Mouse (Mus musculus): Measurements from ENCODE around the gene Szt2. TPM values are rescaled to one million over a fixed set of nuclear protein-coding genes. Genes with fewer than 3 reads are reported as not detected.

Gene Szt2
- total and polyA plus RNA-seq, 3 experiments: 3.2 to 18.9 (median 7.4) TPM

DNA sequence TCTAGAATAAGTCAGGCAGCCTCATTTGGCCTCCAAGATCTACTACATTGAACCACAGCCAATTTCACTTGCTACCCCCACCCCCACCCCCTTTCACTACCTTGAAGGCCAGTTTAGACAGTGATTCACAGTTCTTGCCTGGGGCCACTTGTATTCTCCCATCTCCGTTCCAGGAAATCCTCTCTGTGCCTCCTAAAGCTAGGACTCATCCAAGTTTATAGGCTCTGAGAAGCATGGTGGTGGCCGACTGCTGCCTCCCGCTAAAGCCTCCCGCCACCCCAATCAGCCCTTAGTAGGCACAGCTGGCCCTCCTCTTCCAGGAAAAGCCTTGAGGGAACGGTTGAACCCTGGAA lies 18.3 kb upstream of the Szt2 start:
- DNase-seq (ENCODE audit: extremely low read depth): no peak
- Histone ChIP-seq H3K79me2 (replicated peaks; ENCODE audit: control insufficient read depth, extremely low read depth, insufficient read depth, poor library complexity, severe bottlenecking) (peaks cover 24% of the 10 kb centered on the region), H3K9ac (ENCODE audit: insufficient read depth, low read depth) (peak overlapping the region; percentile 77), H3K4me3 (replicated peaks in 1 of 3; ENCODE audit: low read depth in 2 of 3, low read length in 2 of 3, poor library complexity in 1 of 3) (peak overlapping the region; percentile 68 to 92 (median 75)), H3K4me1 (ENCODE audit: control insufficient read depth in 1 of 2, insufficient read depth in 2 of 2) (peaks cover 13 to 36% of the 10 kb centered on the region in 2 experiments), H3K27ac (ENCODE audit: insufficient read depth, low read depth) (peak overlapping the region; percentile 8; the same call in 1 of the 2 replicates), H3K36me3 (replicated peaks in 1 of 2; ENCODE audit: control insufficient read depth in 1 of 2, insufficient read depth in 1 of 2, low read length in 1 of 2) (peaks cover 24 to 32% of the 10 kb centered on the region in 2 experiments), H3K9me3 (replicated peaks; ENCODE audit: low read length) (no peaks in the 10 kb centered on the region), H3K4me2 (ENCODE audit: insufficient read depth, low read depth, poor library complexity, severe bottlenecking) (peak overlapping the region; percentile 86), H3K27me3 (replicated peaks) (no peaks in the 10 kb centered on the region)
- in situ Hi-C loops (cut with MboI; ENCODE audit: low pct_ligation_motif_present, low pct_unique_long_range_greater_than_20kb, low sequenced_read_pairs): no loop called here
- no peak for TF ChIP-seq JUN (IDR thresholded peaks at IDR 0.05; ENCODE audit: insufficient read depth, low read depth, low read length)
- no peak for TF ChIP-seq HCFC1 (IDR thresholded peaks at IDR 0.05; ENCODE audit: low read depth, low read length)
- no peak for TF ChIP-seq CHD1 (IDR thresholded peaks at IDR 0.05; ENCODE audit: low read depth, low read length)
- no peak for TF ChIP-seq POLR2AphosphoS2 (IDR thresholded peaks at IDR 0.05; ENCODE audit: low read depth, low read length)
- TF ChIP-seq E2F4 (IDR thresholded peaks at IDR 0.05; ENCODE audit: insufficient replicate concordance, low read depth, low read length): no peak
- no peak for TF ChIP-seq ZNF384 (IDR thresholded peaks at IDR 0.05; ENCODE audit: low read depth, low read length)
- 0 out of 2 replicates have a peak, but pooled peaks have one; percentile 0 for TF ChIP-seq MAX (IDR thresholded peaks at IDR 0.05; ENCODE audit: low read length)
- no peak for TF ChIP-seq TCF12 (IDR thresholded peaks at IDR 0.05; ENCODE audit: low read depth, low read length)
- TF ChIP-seq SIN3A (IDR thresholded peaks at IDR 0.05; ENCODE audit: low read length): no peak
- TF ChIP-seq ETS1 (conservative IDR thresholded peaks at IDR 0.05; ENCODE audit: low read depth, low read length): no peak
- TF ChIP-seq KAT2A (IDR thresholded peaks at IDR 0.05; ENCODE audit: insufficient replicate concordance, low read length): 0 out of 2 replicates have a peak, but pooled peaks have one; percentile 22
- no peak for TF ChIP-seq USF1 (IDR thresholded peaks at IDR 0.05; ENCODE audit: low read depth, low read length)
- dilution Hi-C loops (cut with MboI; ENCODE audit: extremely low pct_ligation_motif_present, extremely low pct_unique_long_range_greater_than_20kb, low sequenced_read_pairs): no loop called here

DNA sequence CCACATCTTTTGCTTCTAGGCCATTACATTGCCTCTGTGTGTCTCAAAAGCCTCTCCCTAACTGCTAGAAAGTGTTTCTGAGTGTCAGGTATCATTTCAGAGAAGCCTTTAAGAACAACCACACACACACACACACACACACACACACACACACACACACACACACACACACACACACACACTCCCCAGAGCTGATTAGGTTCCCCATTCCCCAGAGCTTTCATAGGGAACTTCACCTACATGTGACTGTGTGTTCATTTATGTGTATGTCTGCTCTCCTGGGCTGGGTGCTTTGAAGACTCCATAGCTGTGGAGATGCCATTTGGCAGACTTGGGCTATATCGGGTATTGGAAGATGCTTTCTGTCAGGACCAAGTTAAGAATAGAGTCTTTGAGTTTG lies 16.3 kb upstream of the Szt2 start:
- peaks cover 23% of the 10 kb centered on the region for H3K79me2 ChIP-seq (replicated peaks; ENCODE audit: control insufficient read depth, extremely low read depth, insufficient read depth, poor library complexity, severe bottlenecking)
- no peak overlapping the region for H3K27ac ChIP-seq (ENCODE audit: insufficient read depth, low read depth)
- TF ChIP-seq E2F4 (IDR thresholded peaks at IDR 0.05; ENCODE audit: insufficient replicate concordance, low read depth, low read length): no peak
- TF ChIP-seq MAX (IDR thresholded peaks at IDR 0.05; ENCODE audit: low read length): no peak
- TF ChIP-seq KAT2A (IDR thresholded peaks at IDR 0.05; ENCODE audit: insufficient replicate concordance, low read length): no peak
- H3K9me3 ChIP-seq (replicated peaks; ENCODE audit: low read length): no peaks in the 10 kb centered on the region
- in situ Hi-C loops (cut with MboI; ENCODE audit: low pct_ligation_motif_present, low pct_unique_long_range_greater_than_20kb, low sequenced_read_pairs) (no loop called here), dilution Hi-C loops (cut with MboI; ENCODE audit: extremely low pct_ligation_motif_present, extremely low pct_unique_long_range_greater_than_20kb, low sequenced_read_pairs) (no loop called here)
- no peak overlapping the region for H3K9ac ChIP-seq (ENCODE audit: insufficient read depth, low read depth)
- H3K27me3 ChIP-seq (replicated peaks): no peaks in the 10 kb centered on the region
- no peak overlapping the region for H3K4me3 ChIP-seq (replicated peaks in 1 of 3; ENCODE audit: low read depth in 2 of 3, low read length in 2 of 3, poor library complexity in 1 of 3)
- H3K4me2 ChIP-seq (ENCODE audit: insufficient read depth, low read depth, poor library complexity, severe bottlenecking): no peak overlapping the region
- peaks cover 11 to 31% of the 10 kb centered on the region in 2 experiments for H3K4me1 ChIP-seq (ENCODE audit: control insufficient read depth in 1 of 2, insufficient read depth in 2 of 2)
- DNase-seq (ENCODE audit: extremely low read depth): no peak
- H3K36me3 ChIP-seq (replicated peaks in 1 of 2; ENCODE audit: control insufficient read depth in 1 of 2, insufficient read depth in 1 of 2, low read length in 1 of 2): peaks cover 9 to 21% of the 10 kb centered on the region in 2 experiments
